Mouse (Mus musculus): ENCODE measurements around the gene Htra3.

GRCm38 (mm10) chr5:35616943-35617342, 62.6 kb downstream of the Htra3 start:
- TF ChIP-seq CHD2 (IDR thresholded peaks at IDR 0.05; ENCODE audit: low read depth, low read length): no peak
- TF ChIP-seq MAFK (IDR thresholded peaks at IDR 0.05; ENCODE audit: insufficient read depth, low read depth, low read length): no peak
- TF ChIP-seq HCFC1 (IDR thresholded peaks at IDR 0.05; ENCODE audit: borderline replicate concordance, insufficient read depth, low read length): no peak
- no peak for TF ChIP-seq ZNF384 (IDR thresholded peaks at IDR 0.05; ENCODE audit: low read depth, low read length)
